Mouse (Mus musculus) stomach, postnatal 0 days (tissue): ENCODE measurements at regions not wholly inside any gene's neighbourhood (a gene's known extent, or its start where the extent isn't known, plus 50 kb on each side); places are given as distances from the start of the nearest gene placed in this dataset.

Experiments used
- ATAC-seq: fragments of 200-750 bp; cut with Nextera tagmentation; 2 replicates; pipeline ENCODE4 v1.8.0; 2017; ENCODE audit not compliant: low FRiP score, low TSS enrichment
- DNase-seq: peaks from one replicate; pipeline ENCODE4 v3.0.0-alpha.2; 2016; ENCODE audit warnings: low spot score
- H3K27ac ChIP-seq: fragments of 300-500 bp; sonication (generic); replicated peaks from 2 replicates; pipeline ENCODE4 v1.5.1; 2014; ENCODE audit warnings: mild to moderate bottlenecking, control low read depth
- H3K27me3 ChIP-seq: fragments of 300-500 bp; sonication (generic); 2 replicates; pipeline ENCODE4 v1.6.1; 2014; ENCODE audit warnings: low read length; ENCODE audit not compliant: control insufficient read depth, insufficient read depth
- H3K36me3 ChIP-seq: fragments of 300-500 bp; sonication (generic); 2 replicates; pipeline ENCODE4 v1.6.1; 2014; ENCODE audit warnings: low read length, mixed read lengths; ENCODE audit not compliant: control insufficient read depth, insufficient read depth
- H3K4me1 ChIP-seq: fragments of 300-500 bp; sonication (generic); replicated peaks from 2 replicates; pipeline ENCODE4 v1.6.1; 2014; ENCODE audit warnings: antibody characterized with exemption; ENCODE audit not compliant: control insufficient read depth, insufficient read depth
- H3K4me2 ChIP-seq: fragments of 300-500 bp; sonication (generic); replicated peaks from 2 replicates; pipeline ENCODE4 v1.6.1; 2014; ENCODE audit warnings: low read depth, mild to moderate bottlenecking, control low read depth, moderate library complexity
- H3K4me3 ChIP-seq: fragments of 300-500 bp; sonication (generic); 2 replicates; pipeline ENCODE4 v1.5.1; 2014; ENCODE audit warnings: low read depth, low read length, control low read depth
- H3K9ac ChIP-seq: fragments of 300-500 bp; sonication (generic); 2 replicates; pipeline ENCODE4 v1.6.1; 2014; ENCODE audit warnings: mild to moderate bottlenecking, low read length, control low read depth, mixed read lengths
- H3K9me3 ChIP-seq: fragments of 300-500 bp; sonication (generic); 2 replicates; pipeline ENCODE4 v1.6.1; 2016; ENCODE audit warnings: low read length; ENCODE audit not compliant: control insufficient read depth
- CTCF ChIP-seq: IDR thresholded peaks from 2 replicates; pipeline ENCODE4 v1.5.1; 2016; ENCODE audit warnings: antibody characterized with exemption, low read depth, mild to moderate bottlenecking, moderate library complexity
- EP300 ChIP-seq: optimal IDR thresholded peaks from 2 replicates; pipeline ENCODE3; 2016; ENCODE audit warnings: antibody characterized with exemption
- WGBS: fragments of 180-500 bp; shearing (Covaris S2); extraction: QIAGEN DNeasy Blood & Tissue Kit; methylation state at CpG from one replicate; pipeline ENCODE4 v1.1.7; 2014; 5-methylcytosine and 5-hydroxymethylcytosine counted together

DNA sequence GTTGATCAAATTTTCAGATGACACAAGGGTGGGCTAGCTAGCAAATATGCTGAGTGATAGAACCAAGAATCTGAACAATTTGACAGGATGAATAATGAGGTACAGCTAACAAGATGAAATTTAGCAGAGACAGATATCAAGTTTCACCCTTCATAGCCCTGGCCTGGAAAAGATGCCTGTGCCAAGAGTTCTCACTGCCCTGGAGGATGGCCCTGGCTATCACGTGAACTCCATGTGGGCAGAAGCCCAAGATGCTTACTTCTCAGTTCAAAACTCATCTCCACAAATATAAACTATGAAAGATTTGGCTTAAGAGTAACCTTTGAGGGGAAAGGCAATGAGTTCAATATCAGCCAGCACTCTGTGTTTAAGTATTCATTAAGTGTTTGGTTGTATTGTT is 306.9 kb upstream of the Apob start:
- H3K27ac ChIP-seq: no peak overlapping the region
- H3K27me3 ChIP-seq: no peaks in the 10 kb centered on the region
- DNase-seq: no peak
- no peak overlapping the region for H3K4me3 ChIP-seq
- WGBS: 41% methylated on average over 1 of the region's 1 CpGs
- no peaks in the 10 kb centered on the region for H3K36me3 ChIP-seq
- TF ChIP-seq CTCF (no peak), EP300 (no peak)
- H3K4me1 ChIP-seq: no peaks in the 10 kb centered on the region
- H3K9ac ChIP-seq: no peak overlapping the region
- no peak overlapping the region for H3K4me2 ChIP-seq
- H3K9me3 ChIP-seq: no peaks in the 10 kb centered on the region
- no peak for ATAC-seq

DNA sequence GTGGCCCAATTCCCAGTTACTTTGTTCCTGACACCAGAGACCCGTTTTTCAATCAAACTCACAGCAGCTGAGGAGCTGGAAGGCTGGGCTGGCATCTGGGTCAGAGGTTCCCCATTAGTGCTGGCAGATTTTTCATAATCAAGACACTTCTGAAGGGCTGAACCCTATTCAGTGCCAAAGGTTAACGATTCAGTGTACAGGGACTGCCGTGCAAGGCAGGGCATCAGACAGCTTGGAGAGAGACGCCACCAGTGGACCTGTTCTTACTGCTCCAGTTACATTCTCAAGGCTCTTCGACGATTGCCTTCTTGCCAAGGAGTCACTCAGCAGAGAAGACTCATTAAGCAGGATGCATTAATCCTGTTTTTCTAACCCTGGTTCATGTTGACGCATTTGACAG is 285.5 kb upstream of the Apob start:
- 63% methylated on average over 7 of the region's 7 CpGs for WGBS
- H3K27me3 ChIP-seq: no peaks in the 10 kb centered on the region
- TF ChIP-seq EP300: no peak
- no peak for TF ChIP-seq CTCF
- DNase-seq (no peak), ATAC-seq (no peak)
- no peaks in the 10 kb centered on the region for H3K9me3 ChIP-seq
- no peak overlapping the region for H3K27ac ChIP-seq
- H3K4me1 ChIP-seq: no peaks in the 10 kb centered on the region
- H3K36me3 ChIP-seq: no peaks in the 10 kb centered on the region
- H3K4me2 ChIP-seq: no peak overlapping the region
- H3K9ac ChIP-seq: no peak overlapping the region
- no peak overlapping the region for H3K4me3 ChIP-seq

DNA sequence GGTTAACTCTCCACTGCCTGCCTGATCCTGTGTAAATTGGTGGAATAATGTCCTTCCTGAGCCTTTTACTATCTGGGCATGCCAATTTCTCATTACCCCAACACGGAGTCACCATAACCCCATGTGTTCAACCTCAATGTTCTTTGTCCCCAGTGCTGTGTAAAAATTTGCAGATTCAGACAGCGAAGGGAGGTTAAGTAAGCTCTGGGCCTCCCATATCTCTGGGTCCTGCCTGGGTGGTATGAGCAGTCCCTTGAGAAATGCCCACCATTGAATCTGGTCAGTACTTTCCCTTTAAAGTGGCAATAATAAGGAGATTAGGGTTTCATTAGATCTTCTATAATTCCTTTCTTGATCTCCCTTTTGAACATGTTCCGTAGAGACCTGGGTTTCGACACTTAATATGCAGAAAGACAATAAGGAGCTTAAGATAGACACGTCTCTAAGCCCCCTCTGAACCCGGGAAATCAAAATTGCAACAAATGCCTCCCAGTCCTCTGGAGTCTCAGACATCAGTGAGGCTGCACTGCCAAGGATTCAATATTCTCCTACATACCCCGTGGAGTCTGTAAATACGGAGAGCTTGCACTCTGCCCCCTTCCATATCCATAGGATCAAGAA is 279.0 kb upstream of the Apob start:
- Histone ChIP-seq H3K27ac (no peak overlapping the region), H3K4me1 (no peaks in the 10 kb centered on the region), H3K9me3 (no peaks in the 10 kb centered on the region), H3K4me3 (no peak overlapping the region), H3K4me2 (no peak overlapping the region), H3K36me3 (no peaks in the 10 kb centered on the region), H3K27me3 (no peaks in the 10 kb centered on the region), H3K9ac (no peak overlapping the region)
- 77% methylated on average over 8 of the region's 8 CpGs for WGBS
- TF ChIP-seq CTCF (no peak), EP300 (no peak)
- ATAC-seq (no peak), DNase-seq (no peak)

DNA sequence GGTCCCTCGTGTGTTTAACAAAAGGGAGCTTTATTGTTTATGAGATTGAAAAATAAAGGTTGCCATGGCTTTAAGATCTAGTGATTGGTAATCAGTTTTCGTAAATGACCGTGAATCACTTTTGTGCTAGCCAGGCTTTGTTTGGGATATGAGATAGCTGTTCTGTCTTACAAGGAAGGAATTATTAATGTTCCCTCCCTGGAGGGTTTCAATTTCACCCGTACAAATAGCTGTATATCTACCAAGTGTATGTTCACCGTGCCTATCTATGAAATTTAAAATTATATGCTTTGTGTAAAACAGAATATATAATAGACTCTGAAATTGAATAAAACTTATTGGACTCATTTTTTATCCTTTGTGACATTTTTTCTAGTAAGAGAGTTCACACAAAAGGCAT is 268.3 kb upstream of the Apob start:
- H3K4me3 ChIP-seq: no peak overlapping the region
- DNase-seq: no peak
- WGBS: 36% methylated on average over 5 of the region's 5 CpGs
- no peaks in the 10 kb centered on the region for H3K27me3 ChIP-seq
- H3K9me3 ChIP-seq: no peaks in the 10 kb centered on the region
- H3K9ac ChIP-seq: no peak overlapping the region
- no peak for ATAC-seq
- H3K27ac ChIP-seq: no peak overlapping the region
- H3K4me2 ChIP-seq: no peak overlapping the region
- no peaks in the 10 kb centered on the region for H3K4me1 ChIP-seq
- TF ChIP-seq CTCF: no peak
- TF ChIP-seq EP300: no peak
- no peaks in the 10 kb centered on the region for H3K36me3 ChIP-seq

DNA sequence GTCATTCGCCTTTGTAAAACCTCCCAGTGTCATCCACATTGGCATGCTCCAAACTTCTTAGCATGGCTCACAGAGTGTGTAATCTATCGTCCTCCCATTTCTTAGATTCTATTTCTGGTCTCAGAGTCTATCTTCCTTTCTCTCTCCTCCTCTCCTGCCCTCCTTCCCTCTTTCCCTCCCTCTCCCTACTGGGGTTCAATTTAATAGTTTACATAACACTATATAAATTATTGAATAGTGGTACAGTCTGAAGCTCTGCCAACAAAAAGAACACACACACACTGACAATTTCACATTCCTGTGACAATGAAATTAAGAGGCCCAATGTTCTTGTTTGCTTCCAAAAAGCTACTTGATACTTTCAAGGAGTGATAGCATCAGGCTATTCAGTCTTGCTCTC is 267.6 kb upstream of the Apob start:
- Histone ChIP-seq H3K4me3 (no peak overlapping the region), H3K4me1 (no peaks in the 10 kb centered on the region), H3K36me3 (no peaks in the 10 kb centered on the region), H3K27me3 (no peaks in the 10 kb centered on the region), H3K9me3 (no peaks in the 10 kb centered on the region), H3K27ac (no peak overlapping the region), H3K9ac (no peak overlapping the region), H3K4me2 (no peak overlapping the region)
- ATAC-seq (no peak), DNase-seq (no peak)
- TF ChIP-seq CTCF: no peak
- no peak for TF ChIP-seq EP300
- WGBS: 62% methylated on average over 2 of the region's 2 CpGs

DNA sequence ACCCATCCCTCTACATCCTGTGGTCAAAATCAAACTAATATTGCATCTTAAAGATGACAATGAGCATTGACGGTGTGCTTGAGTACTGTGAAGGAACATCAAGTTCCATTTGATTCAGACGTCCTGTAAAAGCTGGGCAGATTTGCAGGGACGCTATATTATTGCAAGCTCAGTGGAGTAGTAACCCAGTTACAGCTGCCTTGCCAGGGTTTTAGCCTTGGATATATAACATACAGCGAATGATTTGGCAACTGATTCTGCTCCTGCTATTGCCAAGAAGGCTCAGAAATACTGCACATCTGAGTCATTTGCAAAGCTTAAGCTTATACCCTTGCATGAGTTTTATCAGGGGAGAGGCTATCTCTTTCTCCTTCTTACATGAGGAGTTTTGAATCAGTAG is 262.4 kb upstream of the Apob start:
- 86% methylated on average over 4 of the region's 4 CpGs for WGBS
- H3K4me2 ChIP-seq: no peak overlapping the region
- no peaks in the 10 kb centered on the region for H3K4me1 ChIP-seq
- no peak overlapping the region for H3K27ac ChIP-seq
- ATAC-seq: no peak
- H3K9ac ChIP-seq: no peak overlapping the region
- H3K36me3 ChIP-seq: no peaks in the 10 kb centered on the region
- H3K9me3 ChIP-seq: no peaks in the 10 kb centered on the region
- no peak for DNase-seq
- no peak for TF ChIP-seq CTCF
- no peak for TF ChIP-seq EP300
- no peaks in the 10 kb centered on the region for H3K27me3 ChIP-seq
- H3K4me3 ChIP-seq: no peak overlapping the region

DNA sequence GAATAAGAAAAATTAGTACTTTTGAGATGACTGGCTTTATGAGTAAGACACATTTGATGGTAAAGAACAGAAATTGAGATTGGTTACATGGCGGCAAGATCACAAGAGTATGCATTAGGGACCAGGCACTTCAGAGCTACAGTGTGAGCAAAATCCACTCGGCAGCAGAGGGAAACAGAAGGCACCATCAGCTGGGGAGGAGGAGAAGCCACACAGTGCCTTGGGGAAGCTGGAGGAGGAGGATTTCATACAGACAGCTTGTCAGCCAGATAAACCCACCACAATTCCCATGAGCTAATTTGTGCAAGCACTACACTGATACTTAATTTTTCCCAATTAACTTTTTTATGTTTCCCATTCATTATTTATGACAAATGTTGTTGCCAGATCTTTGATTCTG is 258.9 kb upstream of the Apob start:
- H3K27ac ChIP-seq: no peak overlapping the region
- DNase-seq (no peak), ATAC-seq (no peak)
- H3K4me1 ChIP-seq: no peaks in the 10 kb centered on the region
- H3K4me3 ChIP-seq: no peak overlapping the region
- no peaks in the 10 kb centered on the region for H3K27me3 ChIP-seq
- TF ChIP-seq CTCF (no peak), EP300 (no peak)
- 78% methylated on average over 2 of the region's 2 CpGs for whole genome bisulfite sequencing
- no peak overlapping the region for H3K4me2 ChIP-seq
- H3K9me3 ChIP-seq: no peaks in the 10 kb centered on the region
- H3K36me3 ChIP-seq: no peaks in the 10 kb centered on the region
- no peak overlapping the region for H3K9ac ChIP-seq
